Mouse (Mus musculus): ENCODE data around the gene Ovgp1. TPM values are rescaled to one million over a fixed set of nuclear protein-coding genes. Genes with fewer than 3 reads are reported as not detected.
"Not testable (repeated sequence)": the region's sequence is repeated elsewhere in the genome, so short reads cannot be mapped to it uniquely, and the experiment has no call there.

Ovgp1 gene
- 1 to 10 TPM in 1 of 4 experiments, under 1 TPM in 3; 0.48 to 1.3 (median 0.71) TPM for total RNA-seq (2022)

DNA sequence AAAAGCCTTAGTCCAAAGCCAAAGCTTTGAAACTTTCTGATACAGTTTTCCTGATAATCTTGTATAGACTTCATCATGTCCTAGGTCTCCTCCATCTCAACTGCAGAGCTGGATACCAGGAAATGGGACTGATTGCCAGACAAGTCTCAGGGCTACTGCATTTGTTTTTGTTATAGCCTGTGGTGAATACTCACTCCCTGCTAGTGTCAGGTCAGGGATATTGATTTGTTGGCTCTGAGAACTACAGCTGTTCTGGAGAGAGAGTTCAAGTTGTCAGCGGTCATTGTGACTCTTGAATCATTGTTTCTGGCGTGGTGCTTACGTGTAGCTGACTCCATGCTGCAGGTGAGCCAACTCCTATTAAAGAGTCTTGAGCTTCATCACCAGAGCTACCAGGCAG is at the start of gene Ovgp1:
Gene Ovgp1 (plus strand): TSS at position 301 of the 400 bp plus-strand sequence.
- no peak for DNase-seq (ENCODE audit: low spot score in 2 of 2)

DNA sequence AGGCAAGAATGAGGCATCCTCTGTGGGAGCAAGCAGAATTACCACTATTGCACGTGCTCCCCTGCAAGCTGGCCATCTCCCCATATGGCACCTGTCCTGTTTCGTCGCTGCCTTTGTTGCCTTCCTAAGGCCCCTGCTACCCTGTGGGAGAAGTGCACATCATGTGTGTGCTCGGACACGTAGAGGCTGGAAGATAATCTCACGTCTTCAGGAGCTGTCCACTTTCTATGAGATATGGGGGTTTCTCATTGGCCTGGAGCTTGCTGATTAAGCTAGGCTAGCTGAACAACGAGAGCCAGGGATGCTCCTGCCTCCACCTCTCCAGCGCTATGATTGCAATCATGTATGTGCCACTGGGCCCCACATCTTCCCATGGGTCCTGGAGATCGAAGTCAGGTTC is 48.9 kb upstream of the Ovgp1 start:
- DNase-seq (ENCODE audit: low spot score in 2 of 2), result no peak

DNA sequence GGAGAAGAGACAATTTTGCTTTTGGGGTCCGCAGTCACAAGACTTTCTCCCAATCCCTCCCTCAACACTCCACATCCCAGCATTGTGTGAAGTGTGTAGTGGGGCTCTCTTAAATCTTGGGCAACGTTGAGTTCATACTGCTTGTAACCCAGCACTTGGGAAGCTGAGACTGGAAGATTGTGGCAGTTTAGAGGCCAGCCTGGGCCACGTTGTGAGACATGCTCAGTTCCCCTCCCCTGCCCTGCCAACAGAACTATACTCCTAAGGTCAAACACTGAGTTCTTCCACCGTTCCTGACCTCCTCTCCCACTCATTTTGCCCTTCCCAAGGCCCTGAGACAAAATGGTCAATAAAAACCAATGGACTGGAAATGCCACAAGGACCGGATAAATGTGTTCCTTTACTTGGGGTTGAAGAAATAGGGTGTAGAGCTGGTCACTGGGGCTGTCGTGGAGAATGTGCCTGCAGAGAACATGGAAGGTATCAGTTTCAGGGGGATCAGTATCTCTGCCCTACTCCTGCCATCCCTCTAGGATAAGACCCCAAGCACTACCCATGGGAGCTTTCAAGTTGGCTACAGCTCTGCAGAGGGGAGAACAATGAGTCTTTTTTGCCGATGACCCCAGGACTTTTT is 45.8 kb upstream of the Ovgp1 start:
- DNase-seq (ENCODE audit: low spot score in 2 of 2), result no peak

DNA sequence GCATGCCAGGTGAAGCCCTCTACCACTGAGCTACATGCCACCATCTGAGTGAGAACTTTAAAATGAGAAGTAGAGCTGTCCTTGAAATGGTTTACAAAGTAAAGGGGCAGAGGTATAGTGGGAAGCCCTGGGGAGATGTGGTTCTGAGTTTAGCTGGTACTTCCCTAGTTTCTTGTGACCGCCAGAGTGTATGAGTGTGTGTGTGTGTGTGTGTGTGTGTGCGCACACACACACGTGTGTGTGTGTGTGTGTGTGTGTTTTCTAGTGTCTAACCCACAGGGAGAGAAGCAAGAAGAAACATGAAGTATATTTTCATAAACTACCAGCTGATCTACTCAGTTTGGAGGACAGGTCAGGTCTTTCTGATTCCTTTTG is 45.3 kb upstream of the Ovgp1 start:
- no peak for DNase-seq (ENCODE audit: low spot score in 2 of 2)

DNA sequence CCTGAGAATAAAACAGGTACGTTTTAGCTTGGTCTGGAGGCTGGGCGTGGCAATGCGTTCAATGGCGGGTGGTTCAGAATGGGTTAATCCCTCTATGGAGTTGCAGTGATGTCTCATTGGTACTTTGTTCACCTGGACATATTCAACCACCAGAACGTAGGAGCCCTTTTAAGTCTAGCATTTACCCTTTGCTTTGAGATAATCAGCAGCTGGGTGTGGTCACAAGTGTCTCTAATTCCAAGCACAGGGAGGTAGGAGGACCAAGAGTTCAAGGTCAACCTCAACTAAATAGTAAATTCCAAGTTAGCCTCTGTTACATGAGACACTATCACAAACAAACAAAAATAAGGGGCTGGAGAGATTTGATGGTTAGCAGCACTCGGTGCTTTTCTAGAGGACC is 44.7 kb upstream of the Ovgp1 start:
- DNase-seq (ENCODE audit: low spot score in 2 of 2), result no peak

DNA sequence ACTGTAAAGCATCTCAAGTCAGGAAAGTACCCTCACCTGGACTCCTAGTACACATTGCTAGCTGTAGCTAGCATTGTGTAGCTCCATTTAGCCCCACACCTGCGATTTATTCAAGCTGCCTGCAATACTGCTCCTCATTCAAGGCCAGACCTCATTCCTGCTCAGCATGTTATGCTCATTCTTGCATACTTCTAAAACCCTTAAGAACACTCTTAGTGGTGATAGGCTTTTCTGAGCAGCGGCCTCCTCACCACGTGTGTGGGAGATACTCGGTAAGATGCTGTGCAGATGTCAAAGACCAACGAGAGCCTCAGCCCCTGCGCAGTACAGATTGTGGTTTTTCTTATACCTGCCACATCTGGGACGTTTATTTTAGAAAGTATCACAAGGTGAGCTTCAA is 43.7 kb upstream of the Ovgp1 start:
- no peak for DNase-seq (ENCODE audit: low spot score in 2 of 2)

DNA sequence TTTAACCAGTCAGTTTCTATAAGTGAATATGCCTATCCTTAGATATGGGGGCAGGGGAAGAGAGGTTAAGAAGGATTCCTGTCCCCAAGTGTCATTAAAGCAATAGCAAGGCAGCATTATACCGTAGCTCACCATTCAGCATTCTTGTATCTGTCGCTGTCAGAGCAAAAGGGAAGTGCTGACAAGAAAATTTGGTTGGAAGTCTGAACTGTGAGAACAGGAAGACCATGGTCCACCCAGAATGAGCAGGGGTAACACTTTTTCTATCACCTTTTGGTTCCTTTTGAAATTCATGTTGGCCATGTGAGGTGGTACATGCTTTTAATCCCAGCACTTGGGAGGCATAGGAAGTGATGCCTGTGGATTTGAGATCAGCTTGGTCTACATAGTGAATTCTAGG is 42.4 kb upstream of the Ovgp1 start:
- DNase-seq (ENCODE audit: low spot score in 2 of 2), result no peak

DNA sequence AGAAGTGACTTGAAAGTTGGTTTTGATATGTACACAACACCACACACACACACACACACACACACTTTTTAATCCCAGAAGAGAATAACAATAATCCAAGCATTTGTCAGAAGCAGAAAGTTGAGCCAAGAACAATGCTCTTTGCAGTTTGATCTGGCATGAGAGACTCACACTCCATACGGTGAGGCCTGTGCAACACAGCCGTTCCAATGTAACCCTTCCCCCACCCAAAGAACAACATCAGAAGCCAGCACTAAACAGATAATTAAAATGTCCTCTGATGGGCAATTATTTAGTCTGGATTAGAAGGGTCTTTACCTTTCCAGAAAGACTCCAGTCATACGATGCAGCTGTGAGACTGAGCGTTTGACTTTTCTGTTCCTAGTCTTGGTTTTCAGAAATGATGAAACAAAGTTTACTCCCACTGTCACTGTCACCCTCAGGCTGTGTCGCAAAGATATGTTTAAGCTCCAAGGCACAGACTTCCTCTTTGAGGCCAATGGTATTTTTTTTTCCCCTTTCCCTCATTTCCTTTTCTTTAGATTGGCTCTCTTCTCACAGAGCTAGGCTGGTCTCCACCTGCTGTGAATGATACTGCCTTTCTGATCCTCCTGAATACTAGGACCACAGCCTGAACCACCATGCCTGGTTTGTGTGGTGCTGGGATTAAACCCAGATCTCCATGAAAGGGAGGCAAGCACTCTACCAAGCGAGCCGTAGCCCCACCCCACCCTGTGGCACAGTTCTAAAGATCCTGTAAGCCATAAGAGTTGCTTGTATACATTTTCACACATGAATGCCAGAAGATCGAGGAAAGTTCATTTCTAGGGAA is 41.1 kb upstream of the Ovgp1 start, which contains the start of gene I830077J02Rik:
Gene I830077J02Rik (minus strand): TSS at position 425 of the 832 bp plus-strand sequence.
- no peak for DNase-seq (ENCODE audit: low spot score in 2 of 2)

DNA sequence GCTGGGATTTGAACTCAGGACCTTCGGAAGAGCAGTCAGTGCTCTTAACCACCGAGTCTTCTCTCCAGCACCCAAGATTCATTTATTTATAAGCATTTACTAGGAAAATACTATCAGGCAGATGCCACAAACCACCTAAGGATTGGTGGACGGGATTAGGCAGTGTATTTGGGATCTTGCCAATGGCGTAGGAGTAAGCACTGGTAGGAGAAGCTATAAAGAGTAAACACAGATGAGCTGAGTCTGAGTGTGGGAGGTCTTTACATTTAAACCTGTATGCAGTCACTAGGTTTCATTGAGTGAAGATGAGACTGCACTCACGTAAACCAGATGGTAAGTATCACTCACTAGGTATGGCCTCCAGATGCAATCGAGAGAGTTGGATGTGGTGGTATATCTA is 39.6 kb upstream of the Ovgp1 start:
- no peak for DNase-seq (ENCODE audit: low spot score in 2 of 2)

DNA sequence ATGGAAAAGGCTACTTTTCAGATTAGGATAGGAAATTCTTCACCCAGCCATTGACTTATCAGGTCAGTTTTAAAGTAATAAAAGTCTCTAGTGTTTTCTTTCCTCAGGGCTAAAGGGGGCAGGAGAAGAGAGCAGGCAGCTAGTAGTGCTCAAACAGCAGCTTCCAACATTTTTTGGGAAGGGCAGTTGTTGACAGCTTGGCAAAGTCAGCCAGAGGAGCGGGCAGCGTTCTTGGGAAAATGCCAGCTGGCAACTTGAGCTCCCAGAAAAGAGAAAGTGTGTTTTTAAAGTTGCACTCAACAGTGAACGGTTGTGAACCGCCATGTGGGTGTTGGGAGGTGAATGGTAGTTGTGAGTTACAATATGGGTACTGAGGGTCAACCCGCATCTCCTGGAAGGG is 38.5 kb upstream of the Ovgp1 start:
- DNase-seq (ENCODE audit: low spot score in 2 of 2), result peak in 1 of 2 experiments; percentile 14

DNA sequence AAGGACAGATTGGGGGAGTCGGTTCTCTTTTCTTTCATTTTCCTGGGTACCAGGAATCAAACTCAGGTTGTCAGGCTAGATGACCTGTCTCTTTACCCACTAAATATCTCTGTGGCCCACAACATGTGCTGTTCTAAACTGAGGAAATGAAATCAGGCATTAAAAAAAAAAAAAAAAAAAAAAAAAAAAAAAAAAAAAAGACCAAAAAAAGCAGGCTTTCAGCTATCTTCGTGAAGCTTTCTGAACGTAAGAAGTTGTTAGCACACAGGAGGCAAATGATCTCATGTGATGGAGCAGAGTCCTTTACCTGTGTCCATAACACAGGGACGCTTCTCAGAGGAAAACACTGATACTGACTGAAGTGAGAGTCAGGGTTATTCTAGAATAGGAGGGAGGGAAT is 37.4 kb upstream of the Ovgp1 start:
- no peak for DNase-seq (ENCODE audit: low spot score in 2 of 2)

DNA sequence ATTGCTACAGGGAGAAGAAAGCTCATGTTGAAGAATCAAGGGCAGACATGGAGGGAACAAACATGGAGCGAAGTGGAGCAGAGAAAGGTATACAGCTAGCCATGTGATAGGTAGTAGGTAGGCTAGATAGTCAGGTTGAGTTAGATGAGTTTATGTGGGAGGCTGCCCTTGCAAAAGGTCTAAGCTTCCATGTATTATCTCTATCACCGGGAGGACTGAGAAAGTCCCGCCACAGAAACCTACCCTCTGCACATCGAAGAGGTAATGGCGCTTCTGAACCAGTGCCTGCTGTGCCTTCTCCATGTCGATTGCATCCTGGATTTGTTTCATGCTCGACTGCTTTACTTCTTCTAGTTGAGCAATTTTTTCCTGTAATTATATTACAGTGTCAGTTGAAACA is 22.2 kb upstream of the Ovgp1 start:
- DNase-seq (ENCODE audit: low spot score in 2 of 2), result no peak

DNA sequence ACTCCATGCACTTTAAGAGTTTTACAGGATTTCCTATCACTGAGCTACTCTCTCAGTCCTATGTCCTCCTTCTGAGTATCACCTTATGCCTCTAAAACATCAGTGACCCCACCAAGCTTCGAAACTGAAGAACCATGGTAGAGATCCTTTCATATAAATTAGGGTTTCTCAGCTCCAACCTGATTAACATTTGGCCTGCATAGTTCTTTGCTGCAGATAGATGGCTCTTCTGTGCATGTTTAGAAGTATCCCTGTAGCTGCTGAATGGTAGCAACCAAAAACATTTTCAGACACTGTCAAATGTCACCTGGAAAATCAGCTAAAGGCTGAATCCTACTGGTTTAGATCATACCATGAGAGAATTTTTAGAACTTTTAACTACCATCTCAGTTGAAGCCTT is 16.3 kb upstream of the Ovgp1 start:
- DNase-seq (ENCODE audit: low spot score in 2 of 2), result no peak

DNA sequence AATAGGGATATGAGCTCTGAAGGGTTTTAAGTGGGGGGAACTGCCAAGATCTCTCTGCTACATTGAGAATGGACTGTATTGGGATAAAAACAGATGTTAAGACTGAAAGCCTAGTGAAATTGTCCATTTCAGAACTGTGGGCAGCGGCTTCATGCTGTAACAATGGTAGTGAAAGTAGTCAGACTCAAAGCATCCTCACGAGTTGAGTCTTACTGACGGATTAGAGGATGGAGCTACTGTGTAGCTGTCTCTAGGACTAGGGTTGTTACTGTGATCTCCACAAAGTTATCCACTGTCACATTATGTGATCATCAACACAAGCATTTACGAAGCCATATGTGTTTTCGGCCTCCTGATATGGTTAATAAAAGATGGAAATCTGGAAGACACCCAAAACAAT is 15.3 kb upstream of the Ovgp1 start:
- DNase-seq (ENCODE audit: low spot score in 2 of 2), result no peak

DNA sequence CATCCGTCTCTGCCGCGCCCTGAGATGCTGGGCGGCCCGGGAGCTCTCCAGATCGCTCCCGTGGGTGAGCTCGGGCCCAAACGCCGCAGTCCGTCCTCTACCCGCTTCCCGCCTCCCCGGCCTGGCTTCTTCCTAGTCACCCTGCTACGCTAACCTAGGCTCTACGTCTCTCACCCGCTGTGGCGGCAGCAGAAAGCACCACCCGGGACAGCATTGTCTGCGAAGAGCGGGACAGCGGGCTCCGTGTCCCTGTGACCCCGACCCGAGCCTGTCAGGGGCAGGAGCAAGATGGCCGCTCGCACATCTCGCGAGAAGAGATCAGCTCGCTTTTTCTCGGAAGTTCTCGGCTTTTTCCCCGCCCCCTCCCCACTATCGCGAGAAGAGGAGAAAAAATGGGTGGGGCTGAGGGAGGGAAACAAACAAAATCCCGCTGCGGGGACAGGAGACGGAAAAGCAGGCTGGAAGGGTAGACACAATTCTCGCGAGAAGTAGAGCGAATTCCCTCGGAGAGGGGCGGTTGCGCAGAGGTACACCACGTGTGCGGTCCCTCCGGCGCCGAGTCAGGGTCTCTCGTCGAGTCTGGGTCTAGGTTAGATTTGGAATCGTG is 14.4 kb upstream of the Ovgp1 start, which contains the start of gene Wdr77:
Gene Wdr77 (plus strand): TSS at position 396 of the 607 bp plus-strand sequence.
- peak; percentile 91 to 92 for DNase-seq (ENCODE audit: low spot score in 2 of 2)

DNA sequence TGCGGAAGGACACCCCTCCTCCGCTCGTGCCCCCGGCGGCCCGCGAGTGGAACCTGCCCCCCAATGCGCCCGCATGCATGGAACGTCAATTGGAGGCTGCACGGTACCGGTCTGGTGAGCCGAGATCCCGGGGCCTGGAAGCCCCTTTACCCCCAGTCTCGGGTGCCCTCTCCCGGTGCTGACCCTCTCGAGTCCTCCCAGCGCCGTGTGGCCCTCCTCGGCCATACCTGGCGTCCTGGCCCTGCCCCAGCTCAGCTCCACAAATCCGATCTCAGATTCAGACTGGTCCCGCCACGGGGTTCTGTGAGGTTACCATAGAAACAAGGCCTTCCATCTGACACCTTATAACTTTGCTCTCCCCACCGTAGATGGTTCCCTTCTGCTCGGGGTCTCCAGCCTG is 13.9 kb upstream of the Ovgp1 start:
- DNase-seq (ENCODE audit: low spot score in 2 of 2), result no peak

DNA sequence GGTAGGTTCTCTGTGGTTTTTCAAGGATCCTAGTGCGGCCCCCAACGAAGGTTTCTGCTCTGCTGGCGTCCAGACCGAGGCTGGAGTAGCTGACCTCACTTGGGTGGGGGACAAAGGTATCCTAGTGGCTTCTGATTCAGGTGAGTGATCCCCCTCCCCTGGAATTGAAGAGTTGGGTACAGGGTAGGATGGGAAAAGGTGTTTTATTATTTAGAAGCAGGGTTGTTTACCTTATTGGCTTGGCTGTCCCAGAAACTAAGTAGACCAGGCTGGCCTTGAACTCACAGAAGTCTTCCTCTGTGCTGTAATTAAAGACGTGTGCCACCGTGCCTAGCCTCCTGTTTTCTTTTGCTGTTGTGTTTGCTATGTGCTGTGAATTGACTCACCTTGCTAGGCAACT is 13.5 kb upstream of the Ovgp1 start, which contains the start of gene Atp5f1:
Gene Atp5f1 (minus strand): TSS at position 101 of the 400 bp plus-strand sequence.
- DNase-seq (ENCODE audit: low spot score in 2 of 2), result no peak

DNA sequence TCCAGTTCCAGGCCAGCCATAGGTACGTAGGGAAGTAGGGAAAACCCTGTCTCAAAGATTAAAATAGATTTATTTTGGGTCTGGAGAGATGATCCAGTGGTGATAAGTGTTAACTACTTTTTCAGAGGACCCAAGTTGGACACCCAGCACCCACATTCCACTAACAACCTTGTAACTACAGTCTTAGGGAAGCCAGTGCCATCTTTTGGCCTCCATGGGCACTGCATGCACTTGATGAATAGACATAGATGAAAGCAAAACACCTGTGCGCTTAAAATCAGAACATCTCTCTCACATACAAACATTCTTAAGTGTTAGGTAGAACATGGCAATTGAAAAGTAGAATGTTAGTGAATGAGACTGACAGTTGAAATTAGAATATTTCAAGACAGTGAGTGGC is 12.8 kb upstream of the Ovgp1 start:
- DNase-seq (ENCODE audit: low spot score in 2 of 2), result no peak

DNA sequence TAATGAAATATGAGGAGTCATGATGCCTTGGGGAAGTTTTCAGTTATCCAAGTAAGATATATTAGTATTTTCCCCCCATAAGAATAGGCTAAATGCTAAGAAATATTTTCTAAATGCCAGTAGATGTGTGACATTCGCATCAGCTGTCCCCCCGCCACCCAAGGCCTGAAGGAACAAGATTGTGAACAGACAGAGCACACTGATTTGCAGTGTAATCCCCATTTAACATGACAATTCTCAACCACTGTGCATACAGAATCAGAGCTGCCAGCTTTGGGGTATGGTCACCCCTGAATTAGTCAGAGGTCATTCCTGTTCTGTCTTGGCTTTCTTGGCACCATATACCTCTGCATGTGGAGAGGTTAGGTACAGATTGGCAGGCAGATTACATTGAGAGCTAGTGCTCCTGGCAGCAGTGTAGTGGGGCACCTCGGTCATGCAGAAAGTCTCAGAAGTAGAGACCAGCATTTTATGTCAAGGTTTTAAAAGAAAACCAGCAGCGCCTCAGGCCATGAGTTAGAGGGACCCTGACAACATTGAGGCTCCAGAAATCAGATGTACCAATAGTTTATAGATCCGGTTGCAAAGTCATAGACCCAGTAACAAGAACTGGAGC is 1.6 kb upstream of the Ovgp1 start:
- no peak for DNase-seq (ENCODE audit: low spot score in 2 of 2)

DNA sequence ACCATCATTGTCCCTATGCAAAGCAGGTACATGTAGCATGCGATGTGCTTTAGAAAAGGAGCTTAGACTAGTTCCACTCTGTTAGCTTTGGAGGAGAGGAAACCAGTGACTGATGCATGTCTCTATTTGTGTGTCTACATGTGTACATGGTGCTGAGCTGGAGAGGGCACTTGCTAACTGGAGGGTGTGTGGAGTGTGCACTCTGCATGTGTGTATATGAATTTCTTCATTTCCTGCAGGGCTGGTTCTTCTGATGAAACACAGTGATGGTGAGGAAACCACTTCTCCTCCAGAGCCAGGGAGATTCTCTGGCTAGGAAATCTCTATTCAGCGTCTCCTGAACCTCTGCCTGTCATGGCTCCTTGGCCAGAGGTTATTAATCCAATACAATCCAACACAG is 663 bp downstream of the Ovgp1 start:
- no peak for DNase-seq (ENCODE audit: low spot score in 2 of 2)

DNA sequence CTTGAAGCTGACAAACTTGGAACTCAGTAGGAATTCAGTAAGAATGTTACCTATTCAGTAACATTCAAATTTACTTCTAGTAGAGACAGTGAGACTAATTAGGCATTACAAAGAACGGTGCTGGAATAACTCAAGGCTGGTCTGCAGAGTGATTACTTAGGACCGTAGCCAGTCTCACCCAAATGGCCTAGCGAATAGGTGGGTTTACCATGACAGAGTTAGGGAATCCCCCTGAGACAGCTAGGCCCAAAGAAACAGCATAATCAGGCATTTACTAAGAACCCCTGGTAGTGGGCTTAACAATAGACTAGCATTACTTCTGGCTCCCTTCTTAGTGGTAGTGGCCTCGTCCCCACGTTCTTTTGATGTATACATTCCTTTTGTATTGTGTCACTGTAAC is 16.1 kb downstream of the Ovgp1 start:
- DNase-seq (ENCODE audit: low spot score in 2 of 2), result not testable (repeated sequence)
